Mouse (Mus musculus) forebrain, embryonic 10.5 days (tissue): ENCODE results near the gene Dnaja1. TPM values are rescaled to one million over a fixed set of nuclear protein-coding genes. Genes with fewer than 3 reads are reported as not detected.

Source experiments
- DNase-seq: peaks from one replicate; pipeline ENCODE4 v3.0.0-alpha.2; 2017; ENCODE audit warnings: low spot score; ENCODE audit errors: extremely low spot score
- H3K27ac ChIP-seq: fragments of 300-500 bp; sonication (generic); 2 replicates; pipeline ENCODE4 v1.5.1; 2016; ENCODE audit warnings: mild to moderate bottlenecking
- H3K27me3 ChIP-seq: fragments of 300-500 bp; sonication (generic); 2 replicates; pipeline ENCODE4 v1.6.1; 2016; ENCODE audit warnings: mild to moderate bottlenecking; ENCODE audit not compliant: poor library complexity, severe bottlenecking
- H3K36me3 ChIP-seq: fragments of 300-500 bp; sonication (generic); replicated peaks from 2 replicates; pipeline ENCODE4 v1.6.1; 2016; ENCODE audit warnings: mild to moderate bottlenecking, moderate library complexity
- H3K4me1 ChIP-seq: fragments of 300-500 bp; sonication (generic); 2 replicates; pipeline ENCODE4 v1.6.1; 2016
- H3K4me3 ChIP-seq: fragments of 300-500 bp; sonication (generic); 2 replicates; pipeline ENCODE4 v1.5.1; 2016; ENCODE audit warnings: mild to moderate bottlenecking, moderate library complexity
- H3K9me3 ChIP-seq: fragments of 300-500 bp; sonication (generic); 2 replicates; pipeline ENCODE4 v1.6.1; 2016; ENCODE audit warnings: mild to moderate bottlenecking, moderate library complexity
- WGBS: fragments of 180-500 bp; shearing (Covaris S2); methylation state at CpG from one replicate; pipeline ENCODE4 v1.1.7; 2016; 5-methylcytosine and 5-hydroxymethylcytosine counted together
- polyA plus RNA-seq: library from polyadenylated mRNA; unstranded; fragments of >200 nt; fragmentation: Nextera tagmentation; extraction: Ambion mirVana; gene quantifications from 2 replicates; pipeline ENCODE4 v1.2.1, GENCODE M21; 2016

Dnaja1 gene
- polyA plus RNA-seq, 1 experiment from 2014 or later = 570 TPM

GRCm38 (mm10) chr4:40702797-40703709, 18.9 kb upstream of the Dnaja1 start, which contains the start of gene Aptx:
Gene Aptx (minus strand): TSS chr4:40703194.
- under 1% methylated on average over 42 of the region's 42 CpGs for WGBS
- no peaks in the 10 kb centered on the region for H3K9me3 ChIP-seq
- H3K36me3 ChIP-seq = no peaks in the 10 kb centered on the region
- DNase-seq = peak; percentile 97
- no peaks in the 10 kb centered on the region for H3K27me3 ChIP-seq
- H3K27ac ChIP-seq = peak within 1 kb of the TSS; percentile 94
- H3K4me1 ChIP-seq = peaks cover 28% of the 10 kb centered on the region
- peak within 1 kb of the TSS; percentile 70 for H3K4me3 ChIP-seq

- no peak for DNase-seq
- Histone ChIP-seq H3K4me1 (peaks cover 28% of the 10 kb centered on the region), H3K27me3 (no peaks in the 10 kb centered on the region), H3K27ac (peak overlapping the region; percentile 94), H3K9me3 (no peaks in the 10 kb centered on the region), H3K4me3 (peak overlapping the region; percentile 70), H3K36me3 (no peaks in the 10 kb centered on the region)
- WGBS = 39% methylated on average over 9 of the region's 9 CpGs
Observed at GRCm38 (mm10) chr4:40703710-40704275, 18.2 kb upstream of the Dnaja1 start.

GRCm38 (mm10) chr4:40717141-40717540, 4.8 kb upstream of the Dnaja1 start:
- DNase-seq = no peak
- H3K27me3 ChIP-seq = no peaks in the 10 kb centered on the region
- WGBS = 89% methylated on average over 3 of the region's 3 CpGs
- peaks cover 12% of the 10 kb centered on the region for H3K4me1 ChIP-seq
- H3K36me3 ChIP-seq = no peaks in the 10 kb centered on the region
- H3K9me3 ChIP-seq = no peaks in the 10 kb centered on the region
- H3K27ac ChIP-seq = no peak overlapping the region
- no peak overlapping the region for H3K4me3 ChIP-seq

GRCm38 (mm10) chr4:40720910-40721309, 1.0 kb upstream of the Dnaja1 start:
- no peak for DNase-seq
- no peaks in the 10 kb centered on the region for H3K27me3 ChIP-seq
- no peak overlapping the region for H3K4me3 ChIP-seq
- H3K36me3 ChIP-seq = peaks cover 20% of the 10 kb centered on the region
- no peaks in the 10 kb centered on the region for H3K9me3 ChIP-seq
- peaks cover 39% of the 10 kb centered on the region for H3K4me1 ChIP-seq
- 95% methylated on average over 8 of the region's 8 CpGs for WGBS
- no peak overlapping the region for H3K27ac ChIP-seq

- DNase-seq = peak; percentile 81
- under 1% methylated on average over 58 of the region's 62 CpGs for WGBS
- no peaks in the 10 kb centered on the region for H3K9me3 ChIP-seq
- peak overlapping the region; percentile 97 for H3K27ac ChIP-seq
- H3K4me1 ChIP-seq = peaks cover 43% of the 10 kb centered on the region
- peaks cover 39% of the 10 kb centered on the region for H3K36me3 ChIP-seq
- H3K4me3 ChIP-seq = peak overlapping the region; percentile 69
- H3K27me3 ChIP-seq = no peaks in the 10 kb centered on the region
Observed at GRCm38 (mm10) chr4:40722687-40723460, 924 bp downstream of the Dnaja1 start.

- peaks cover 43% of the 10 kb centered on the region for H3K4me1 ChIP-seq
- peaks cover 62% of the 10 kb centered on the region for H3K36me3 ChIP-seq
- peak overlapping the region; percentile 69 for H3K4me3 ChIP-seq
- H3K9me3 ChIP-seq = no peaks in the 10 kb centered on the region
- no peak for DNase-seq
- H3K27me3 ChIP-seq = no peaks in the 10 kb centered on the region
- no peak overlapping the region for H3K27ac ChIP-seq
- 91% methylated on average over 7 of the region's 7 CpGs for WGBS
Observed at GRCm38 (mm10) chr4:40725141-40725540, 3.2 kb downstream of the Dnaja1 start.

- no peaks in the 10 kb centered on the region for H3K9me3 ChIP-seq
- no peaks in the 10 kb centered on the region for H3K27me3 ChIP-seq
- H3K4me3 ChIP-seq = peak overlapping the region; percentile 69
- H3K36me3 ChIP-seq = peaks cover 66% of the 10 kb centered on the region
- H3K4me1 ChIP-seq = peaks cover 43% of the 10 kb centered on the region
- no peak overlapping the region for H3K27ac ChIP-seq
- DNase-seq = no peak
Observed at GRCm38 (mm10) chr4:40725554-40725953, 3.6 kb downstream of the Dnaja1 start.

- Histone ChIP-seq H3K9me3 (no peaks in the 10 kb centered on the region), H3K4me3 (no peak overlapping the region), H3K36me3 (peaks cover 83% of the 10 kb centered on the region), H3K27me3 (no peaks in the 10 kb centered on the region), H3K27ac (no peak overlapping the region), H3K4me1 (peaks cover 30% of the 10 kb centered on the region)
- WGBS = 81% methylated on average over 1 of the region's 1 CpGs
- no peak for DNase-seq
Observed at GRCm38 (mm10) chr4:40727247-40727646, 5.3 kb downstream of the Dnaja1 start.

- no peaks in the 10 kb centered on the region for H3K4me1 ChIP-seq
- no peaks in the 10 kb centered on the region for H3K9me3 ChIP-seq
- H3K36me3 ChIP-seq = peaks cover 97% of the 10 kb centered on the region
- no peak for DNase-seq
- no peak overlapping the region for H3K4me3 ChIP-seq
- H3K27me3 ChIP-seq = no peaks in the 10 kb centered on the region
- no peak overlapping the region for H3K27ac ChIP-seq
Observed at GRCm38 (mm10) chr4:40731262-40731661, 9.3 kb downstream of the Dnaja1 start.

GRCm38 (mm10) chr4:40735351-40735750, 13.4 kb downstream of the Dnaja1 start:
- 69% methylated on average over 1 of the region's 1 CpGs for WGBS
- DNase-seq = no peak
- Histone ChIP-seq H3K4me3 (no peak overlapping the region), H3K4me1 (no peaks in the 10 kb centered on the region), H3K9me3 (no peaks in the 10 kb centered on the region), H3K27ac (no peak overlapping the region), H3K27me3 (no peaks in the 10 kb centered on the region), H3K36me3 (peaks cover 96% of the 10 kb centered on the region)

- peak overlapping the region; percentile 74 for H3K4me3 ChIP-seq
- DNase-seq = no peak
- WGBS = under 1% methylated on average over 39 of the region's 39 CpGs
- H3K9me3 ChIP-seq = no peaks in the 10 kb centered on the region
- peaks cover 3% of the 10 kb centered on the region; the same call in 1 of the 2 replicates for H3K4me1 ChIP-seq
- no peaks in the 10 kb centered on the region for H3K27me3 ChIP-seq
- peak overlapping the region; percentile 85 for H3K27ac ChIP-seq
- H3K36me3 ChIP-seq = peaks cover 36% of the 10 kb centered on the region
Observed at GRCm38 (mm10) chr4:40757157-40757779, 35.3 kb downstream of the Dnaja1 start.

- Histone ChIP-seq H3K9me3 (no peaks in the 10 kb centered on the region), H3K27me3 (no peaks in the 10 kb centered on the region), H3K4me3 (peak within 1 kb of the TSS; percentile 74), H3K36me3 (peaks cover 30% of the 10 kb centered on the region), H3K27ac (peak within 1 kb of the TSS; percentile 85), H3K4me1 (peaks cover 3% of the 10 kb centered on the region; the same call in 1 of the 2 replicates)
- under 1% methylated on average over 40 of the region's 40 CpGs for WGBS
- peak; percentile 96 for DNase-seq
Observed at GRCm38 (mm10) chr4:40757780-40758420, 36.0 kb downstream of the Dnaja1 start, which contains the start of gene Smu1. Gene Smu1 (minus strand): TSS chr4:40757923.
